In genomic region chr2:172831762-172832161, GRCm38 (mm10) we compare ENCODE assay signal across 7 mouse cellular contexts.
DNase-seq lines count a peak whose midpoint lies in the region; ATAC-seq and TF ChIP-seq lines count a peak whose summit lies in the region.

No protein-coding gene starts in this region.

- peak; percentile 73 for TF ChIP-seq CTCF in kidney, adult 2 months (conservative IDR thresholded peaks at IDR 0.05; ENCODE audit: insufficient read depth, insufficient read length, low read depth, low read length)

- H3K36me3 ChIP-seq in kidney, adult 2 months (ENCODE audit: control insufficient read depth, insufficient read depth, low read length) = no peaks in the 10 kb centered on the region
- no peaks in the 10 kb centered on the region for H3K36me3 ChIP-seq in limb, embryonic 12.5 days
- H3K36me3 ChIP-seq in midbrain, embryonic 15.5 days (replicated peaks) = no peaks in the 10 kb centered on the region

- H3K4me1 ChIP-seq in kidney, adult 2 months (ENCODE audit: control insufficient read depth, insufficient read depth, low read length) = no peaks in the 10 kb centered on the region
- H3K4me1 ChIP-seq in limb, embryonic 12.5 days (replicated peaks) = peaks cover 36% of the 10 kb centered on the region
- no peaks in the 10 kb centered on the region for H3K4me1 ChIP-seq in midbrain, embryonic 15.5 days

- TF ChIP-seq POLR2A in kidney, adult 2 months (IDR thresholded peaks at IDR 0.05; ENCODE audit: low read depth, low read length) = no peak

- peak; percentile 70 for ATAC-seq in common myeloid progenitor, adult 5-6 weeks (replicated peaks; ENCODE audit: low read depth, poor library complexity, severe bottlenecking)
- peak; percentile 49; the same call in 1 of the 2 replicates for ATAC-seq in limb, embryonic 12.5 days (ENCODE audit: insufficient number of reproducible peaks, insufficient read depth, low FRiP score, low TSS enrichment, low read depth)
- ATAC-seq in midbrain, embryonic 15.5 days (replicated peaks) = peak; percentile 31; the same call in 1 of the 2 replicates

- intact Hi-C loops in gastrocnemius, postnatal 36 days (cut with DNase I) = loop anchor here (5.0 kb wide), 1 partner anchor 261 kb away; no protein-coding TSS in a partner anchor

- no peak overlapping the region for H3K4me2 ChIP-seq in limb, embryonic 12.5 days
- H3K4me2 ChIP-seq in midbrain, embryonic 15.5 days = no peak overlapping the region

- H3K9ac ChIP-seq in limb, embryonic 12.5 days (replicated peaks) = no peak overlapping the region
- no peak overlapping the region for H3K9ac ChIP-seq in midbrain, embryonic 15.5 days

- no peaks in the 10 kb centered on the region for H3K27me3 ChIP-seq in kidney, adult 2 months (replicated peaks; ENCODE audit: control insufficient read depth, insufficient read depth, low read length)
- H3K27me3 ChIP-seq in limb, embryonic 12.5 days = peaks cover 11% of the 10 kb centered on the region
- H3K27me3 ChIP-seq in midbrain, embryonic 15.5 days (replicated peaks) = no peaks in the 10 kb centered on the region

- H3K9me3 ChIP-seq in limb, embryonic 12.5 days = no peaks in the 10 kb centered on the region
- H3K9me3 ChIP-seq in midbrain, embryonic 15.5 days = no peaks in the 10 kb centered on the region

- H3K4me3 ChIP-seq in kidney, adult 2 months (ENCODE audit: insufficient read depth, low read depth, low read length) = no peak overlapping the region
- H3K4me3 ChIP-seq in limb, embryonic 12.5 days (replicated peaks) = no peak overlapping the region
- H3K4me3 ChIP-seq in midbrain, embryonic 15.5 days = no peak overlapping the region

- DNase-seq in adrenal gland, adult 2 months = peak; percentile 85
- peak; percentile 67 to 69 for DNase-seq in gastrocnemius, postnatal 36 days
- peak; percentile 78 for DNase-seq in kidney, adult 2 months
- DNase-seq in spleen, postnatal 36 days (ENCODE audit: low spot score in 2 of 2) = peak; percentile 34 to 45

- 15% methylated on average over 5 of the region's 5 CpGs for WGBS in kidney, adult 2 months
- 23% methylated on average over 5 of the region's 5 CpGs for WGBS in limb, embryonic 12.5 days
- WGBS in midbrain, embryonic 15.5 days = 19% methylated on average over 5 of the region's 5 CpGs

- no peak overlapping the region for H3K27ac ChIP-seq in kidney, adult 2 months (ENCODE audit: insufficient read depth, low read depth, low read length)
- H3K27ac ChIP-seq in limb, embryonic 12.5 days = no peak overlapping the region
- no peak overlapping the region for H3K27ac ChIP-seq in midbrain, embryonic 15.5 days
